Mouse (Mus musculus) Muller cell, postnatal 12 days (primary cell): ENCODE data around the gene Srsf7.
"Not testable (repeated sequence)": the region's sequence is repeated elsewhere in the genome, so short reads cannot be mapped to it uniquely, and the experiment has no call there.

Source experiments
- DNase-seq: peaks from one replicate; pipeline ENCODE4 v3.0.0-alpha.2; 2015; ENCODE audit errors: inconsistent ontology term

Srsf7 gene

GRCm38 (mm10) chr17:80199160-80199778, 7.8 kb downstream of the Srsf7 start:
- no peak for DNase-seq

GRCm38 (mm10) chr17:80193075-80193474, 14.0 kb downstream of the Srsf7 start:
- no peak for DNase-seq

GRCm38 (mm10) chr17:80183615-80184014, 23.5 kb downstream of the Srsf7 start:
- DNase-seq, result no peak

- DNase-seq, result no peak
Observed at GRCm38 (mm10) chr17:80180468-80180867, 26.6 kb downstream of the Srsf7 start.

GRCm38 (mm10) chr17:80179959-80180358, 27.1 kb downstream of the Srsf7 start:
- peak; percentile 62 for DNase-seq

- DNase-seq, result not testable (repeated sequence)
Observed at GRCm38 (mm10) chr17:80178846-80179245, 28.3 kb downstream of the Srsf7 start.

- no peak for DNase-seq
Observed at GRCm38 (mm10) chr17:80175966-80176365, 31.1 kb downstream of the Srsf7 start.

- DNase-seq, result no peak
Observed at GRCm38 (mm10) chr17:80175386-80175739, 31.7 kb downstream of the Srsf7 start.

GRCm38 (mm10) chr17:80174699-80175385, 32.3 kb downstream of the Srsf7 start:
- no peak for DNase-seq

GRCm38 (mm10) chr17:80174146-80174545, 33.0 kb downstream of the Srsf7 start:
- no peak for DNase-seq

GRCm38 (mm10) chr17:80173708-80174107, 33.4 kb downstream of the Srsf7 start:
- no peak for DNase-seq

GRCm38 (mm10) chr17:80172761-80173160, 34.3 kb downstream of the Srsf7 start:
- DNase-seq, result no peak

GRCm38 (mm10) chr17:80171948-80172347, 35.2 kb downstream of the Srsf7 start:
- no peak for DNase-seq

- no peak for DNase-seq
Observed at GRCm38 (mm10) chr17:80170951-80171350, 36.2 kb downstream of the Srsf7 start.

GRCm38 (mm10) chr17:80169792-80170191, 37.3 kb downstream of the Srsf7 start:
- no peak for DNase-seq

- peak; percentile 20 for DNase-seq
Observed at GRCm38 (mm10) chr17:80168425-80169182, 38.5 kb downstream of the Srsf7 start.

GRCm38 (mm10) chr17:80167851-80168251, 39.3 kb downstream of the Srsf7 start:
- DNase-seq, result peak; percentile 73

GRCm38 (mm10) chr17:80167436-80167835, 39.7 kb downstream of the Srsf7 start:
- no peak for DNase-seq

- DNase-seq, result no peak
Observed at GRCm38 (mm10) chr17:80166346-80166745, 40.8 kb downstream of the Srsf7 start.

- DNase-seq, result peak; percentile 60
Observed at GRCm38 (mm10) chr17:80165741-80166140, 41.4 kb downstream of the Srsf7 start.

- no peak for DNase-seq
Observed at GRCm38 (mm10) chr17:80163991-80164390, 43.1 kb downstream of the Srsf7 start.

GRCm38 (mm10) chr17:80160454-80160853, 46.7 kb downstream of the Srsf7 start:
- peak; percentile 86 for DNase-seq

- no peak for DNase-seq
Observed at GRCm38 (mm10) chr17:80157489-80157888, 49.6 kb downstream of the Srsf7 start.
